Mouse (Mus musculus) neural tube, embryonic 14.5 days (tissue): ENCODE results near the gene R3hdm2. TPM values are rescaled to one million over a fixed set of nuclear protein-coding genes. Genes with fewer than 3 reads are reported as not detected.
A peak's percentile ranks its signal among the peaks of the same experiment; 100 is the strongest.

Experiments used
- ATAC-seq: fragments of 200-750 bp; cut with Nextera tagmentation; 2 replicates; pipeline ENCODE4 v1.8.0; 2017; ENCODE audit warnings: low read depth, mild to moderate bottlenecking, moderate TSS enrichment, moderate library complexity
- H3K27ac ChIP-seq: fragments of 300-500 bp; sonication (generic); 2 replicates; pipeline ENCODE4 v1.5.1; 2014; ENCODE audit warnings: low read depth, mild to moderate bottlenecking, control low read depth, low read length, moderate library complexity, mixed read lengths
- H3K27me3 ChIP-seq: fragments of 300-500 bp; sonication (generic); 2 replicates; pipeline ENCODE4 v1.6.1; 2014; ENCODE audit warnings: low read length; ENCODE audit not compliant: control insufficient read depth, insufficient read depth
- H3K36me3 ChIP-seq: fragments of 300-500 bp; sonication (generic); 2 replicates; pipeline ENCODE4 v1.6.1; 2014; ENCODE audit warnings: low read length, mixed read lengths; ENCODE audit not compliant: control insufficient read depth, insufficient read depth
- H3K4me1 ChIP-seq: fragments of 300-500 bp; sonication (generic); 2 replicates; pipeline ENCODE4 v1.6.1; 2014; ENCODE audit warnings: low read length; ENCODE audit not compliant: control insufficient read depth, insufficient read depth
- H3K4me2 ChIP-seq: fragments of 300-500 bp; sonication (generic); 2 replicates; pipeline ENCODE4 v1.6.1; 2014; ENCODE audit warnings: mild to moderate bottlenecking, low read depth, low read length, control low read depth
- H3K4me3 ChIP-seq: fragments of 300-500 bp; sonication (generic); 2 replicates; pipeline ENCODE4 v1.5.1; 2014; ENCODE audit warnings: low read depth, low read length, control low read depth, mixed read lengths
- H3K9ac ChIP-seq: fragments of 300-500 bp; sonication (generic); replicated peaks from 2 replicates; pipeline ENCODE4 v1.6.1; 2014; ENCODE audit warnings: low read depth, mild to moderate bottlenecking, control low read depth, low read length, mixed read lengths
- H3K9me3 ChIP-seq: fragments of 300-500 bp; sonication (generic); 2 replicates; pipeline ENCODE4 v1.6.1; 2016; ENCODE audit warnings: low read length; ENCODE audit not compliant: control insufficient read depth
- WGBS: fragments of 180-500 bp; shearing (Covaris S2); extraction: QIAGEN DNeasy Blood & Tissue Kit; methylation state at CpG from one replicate; pipeline ENCODE4 v1.1.7; 2014; 5-methylcytosine and 5-hydroxymethylcytosine counted together
- polyA plus RNA-seq: library from polyadenylated mRNA; unstranded; fragments of >200 nt; fragmentation: Nextera tagmentation; extraction: Ambion mirVana; gene quantifications from 2 replicates; pipeline ENCODE4 v1.2.1, GENCODE M21; 2014

The R3hdm2 gene
- polyA plus RNA-seq, 1 experiment from 2014 or later, result 36.2 TPM

GRCm38 (mm10) chr10:127340577-127341359 is 39.4 kb upstream of the R3hdm2 start:
- WGBS, result under 1% methylated on average over 26 of the region's 27 CpGs
- peaks cover 6% of the 10 kb centered on the region for H3K27me3 ChIP-seq

GRCm38 (mm10) chr10:127341360-127341690 is 38.8 kb upstream of the R3hdm2 start:
- H3K36me3 ChIP-seq, result no peaks in the 10 kb centered on the region
- H3K4me1 ChIP-seq, result peaks cover 10% of the 10 kb centered on the region
- no peaks in the 10 kb centered on the region for H3K9me3 ChIP-seq
- peaks cover 6% of the 10 kb centered on the region for H3K27me3 ChIP-seq
- peak overlapping the region; percentile 55 for H3K4me2 ChIP-seq
- 0% methylated on average over 11 of the region's 11 CpGs for WGBS
- no peak overlapping the region for H3K27ac ChIP-seq
- H3K4me3 ChIP-seq, result peak overlapping the region; percentile 28
- H3K9ac ChIP-seq, result no peak overlapping the region
- no peak for ATAC-seq

More at GRCm38 (mm10) chr10:127340577-127341359, 39.4 kb upstream of the R3hdm2 start:
- H3K9ac ChIP-seq, result no peak overlapping the region; the same call in 1 of the 2 replicates
- H3K27ac ChIP-seq, result no peak overlapping the region
- H3K4me2 ChIP-seq, result peak overlapping the region; percentile 55
- no peaks in the 10 kb centered on the region for H3K9me3 ChIP-seq
- H3K4me1 ChIP-seq, result peaks cover 10% of the 10 kb centered on the region
- peak overlapping the region; percentile 28 for H3K4me3 ChIP-seq
- no peak for ATAC-seq
- H3K36me3 ChIP-seq, result no peaks in the 10 kb centered on the region

GRCm38 (mm10) chr10:127341891-127342639 is 38.1 kb upstream of the R3hdm2 start, which contains the start of gene Gli1:
Gene Gli1, minus strand, starts transcription at chr10:127341974.
- under 1% methylated on average over 29 of the region's 29 CpGs for WGBS

GRCm38 (mm10) chr10:127343029-127343428 is 37.1 kb upstream of the R3hdm2 start:
- Histone ChIP-seq H3K4me2 (no peak overlapping the region), H3K9me3 (no peaks in the 10 kb centered on the region), H3K27ac (no peak overlapping the region), H3K27me3 (peaks cover 6% of the 10 kb centered on the region), H3K4me1 (peaks cover 10% of the 10 kb centered on the region), H3K4me3 (no peak overlapping the region), H3K36me3 (no peaks in the 10 kb centered on the region), H3K9ac (no peak overlapping the region)
- no peak for ATAC-seq
- 76% methylated on average over 3 of the region's 3 CpGs for WGBS

More at GRCm38 (mm10) chr10:127341891-127342639, 38.1 kb upstream of the R3hdm2 start, which contains the start of gene Gli1:
- Histone ChIP-seq H3K27me3 (peaks cover 6% of the 10 kb centered on the region), H3K4me1 (peaks cover 10% of the 10 kb centered on the region), H3K9ac (no peak within 1 kb of the TSS; the same call in 1 of the 2 replicates), H3K36me3 (no peaks in the 10 kb centered on the region), H3K27ac (no peak within 1 kb of the TSS), H3K9me3 (no peaks in the 10 kb centered on the region), H3K4me2 (peak within 1 kb of the TSS; percentile 55), H3K4me3 (peak within 1 kb of the TSS; percentile 28)
- ATAC-seq, result 0 out of 2 replicates have a peak, but pooled peaks have one; percentile 38

GRCm38 (mm10) chr10:127346173-127346572 is 34.0 kb upstream of the R3hdm2 start:
- 91% methylated on average over 3 of the region's 3 CpGs for WGBS
- no peaks in the 10 kb centered on the region for H3K9me3 ChIP-seq
- H3K36me3 ChIP-seq, result no peaks in the 10 kb centered on the region
- H3K27me3 ChIP-seq, result peaks cover 4% of the 10 kb centered on the region
- no peak overlapping the region for H3K4me2 ChIP-seq
- H3K27ac ChIP-seq, result no peak overlapping the region
- peaks cover 4% of the 10 kb centered on the region; the same call in 1 of the 2 replicates for H3K4me1 ChIP-seq
- H3K4me3 ChIP-seq, result no peak overlapping the region
- no peak for ATAC-seq
- no peak overlapping the region for H3K9ac ChIP-seq

- Histone ChIP-seq H3K27ac (no peak overlapping the region), H3K9me3 (no peaks in the 10 kb centered on the region), H3K36me3 (no peaks in the 10 kb centered on the region), H3K4me1 (no peaks in the 10 kb centered on the region), H3K9ac (no peak overlapping the region), H3K4me2 (no peak overlapping the region), H3K27me3 (no peaks in the 10 kb centered on the region; the same call in 1 of the 2 replicates), H3K4me3 (no peak overlapping the region)
- 63% methylated on average over 4 of the region's 4 CpGs for WGBS
- ATAC-seq, result no peak
These were observed 31.2 kb upstream of the R3hdm2 start for GRCm38 (mm10) chr10:127348957-127349356.

GRCm38 (mm10) chr10:127349810-127350209 is 30.3 kb upstream of the R3hdm2 start:
- H3K9ac ChIP-seq, result no peak overlapping the region
- no peak for ATAC-seq
- H3K4me3 ChIP-seq, result no peak overlapping the region
- no peak overlapping the region for H3K27ac ChIP-seq
- 79% methylated on average over 8 of the region's 8 CpGs for WGBS
- H3K9me3 ChIP-seq, result no peaks in the 10 kb centered on the region
- H3K27me3 ChIP-seq, result no peaks in the 10 kb centered on the region; the same call in 1 of the 2 replicates
- no peak overlapping the region for H3K4me2 ChIP-seq
- no peaks in the 10 kb centered on the region for H3K4me1 ChIP-seq
- no peaks in the 10 kb centered on the region for H3K36me3 ChIP-seq

- no peaks in the 10 kb centered on the region for H3K9me3 ChIP-seq
- H3K36me3 ChIP-seq, result no peaks in the 10 kb centered on the region
- no peak overlapping the region for H3K4me3 ChIP-seq
- H3K9ac ChIP-seq, result peak overlapping the region; percentile 1; the same call in 1 of the 2 replicates
- H3K27me3 ChIP-seq, result no peaks in the 10 kb centered on the region; the same call in 1 of the 2 replicates
- H3K4me2 ChIP-seq, result peak overlapping the region; percentile 21; the same call in 1 of the 2 replicates
- no peaks in the 10 kb centered on the region for H3K4me1 ChIP-seq
- WGBS, result 13% methylated on average over 24 of the region's 24 CpGs
- no peak overlapping the region for H3K27ac ChIP-seq
- peak; percentile 72; the same call in 1 of the 2 replicates for ATAC-seq
These were observed 29.4 kb upstream of the R3hdm2 start for GRCm38 (mm10) chr10:127350594-127351284.
